Mouse (Mus musculus): ENCODE data around the gene Psip1.
"Not testable (repeated sequence)": the region's sequence is repeated elsewhere in the genome, so short reads cannot be mapped to it uniquely, and the experiment has no call there.

Gene Psip1

DNA sequence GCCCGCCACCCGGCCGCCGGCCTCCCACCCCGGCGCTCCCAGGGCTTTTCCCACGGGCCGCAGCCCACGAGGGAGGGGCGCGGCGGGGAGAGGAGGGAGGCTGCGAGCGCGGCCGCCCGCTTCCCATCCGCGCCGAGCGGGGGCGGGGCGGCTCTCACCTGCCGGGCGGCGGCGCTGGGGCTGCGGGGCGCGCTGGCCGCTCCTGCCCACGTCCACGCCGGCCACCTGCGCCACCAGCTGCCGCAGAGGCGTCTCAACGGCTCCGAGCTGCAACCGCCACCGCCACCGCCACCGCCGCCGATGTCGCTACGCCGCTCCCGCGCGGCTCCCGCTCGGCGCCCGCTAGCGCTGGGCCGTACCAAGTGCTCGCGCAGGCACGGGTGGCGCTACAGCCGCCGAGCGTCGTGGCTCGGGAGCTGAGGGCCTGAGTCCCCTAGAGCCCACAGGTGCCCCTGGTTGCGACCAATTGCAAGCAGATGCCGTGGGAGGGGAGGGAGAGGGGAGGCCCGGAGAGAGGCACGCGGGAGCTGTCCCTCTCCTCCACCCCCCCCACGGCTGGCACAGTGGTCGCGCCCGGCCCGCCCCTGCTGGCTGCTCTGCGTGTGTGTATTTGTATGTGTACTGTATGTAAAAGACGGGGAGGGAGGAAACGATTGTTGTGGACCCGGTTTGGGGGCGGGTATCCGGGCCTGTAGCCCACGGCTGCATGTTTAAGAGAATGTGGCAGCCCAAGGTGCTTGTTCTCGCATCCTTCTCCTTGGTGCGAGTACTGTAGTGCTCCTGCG lies at the start of gene Psip1:
Gene Psip1 (minus strand): TSS at position 343 of the 785 bp plus-strand sequence.
- DNase-seq (ENCODE audit: low spot score): peak; percentile 80

GRCm38 (mm10) chr4:83534024-83534423 lies 47.8 kb upstream of the Psip1 start:
- DNase-seq (ENCODE audit: low spot score): no peak

DNA sequence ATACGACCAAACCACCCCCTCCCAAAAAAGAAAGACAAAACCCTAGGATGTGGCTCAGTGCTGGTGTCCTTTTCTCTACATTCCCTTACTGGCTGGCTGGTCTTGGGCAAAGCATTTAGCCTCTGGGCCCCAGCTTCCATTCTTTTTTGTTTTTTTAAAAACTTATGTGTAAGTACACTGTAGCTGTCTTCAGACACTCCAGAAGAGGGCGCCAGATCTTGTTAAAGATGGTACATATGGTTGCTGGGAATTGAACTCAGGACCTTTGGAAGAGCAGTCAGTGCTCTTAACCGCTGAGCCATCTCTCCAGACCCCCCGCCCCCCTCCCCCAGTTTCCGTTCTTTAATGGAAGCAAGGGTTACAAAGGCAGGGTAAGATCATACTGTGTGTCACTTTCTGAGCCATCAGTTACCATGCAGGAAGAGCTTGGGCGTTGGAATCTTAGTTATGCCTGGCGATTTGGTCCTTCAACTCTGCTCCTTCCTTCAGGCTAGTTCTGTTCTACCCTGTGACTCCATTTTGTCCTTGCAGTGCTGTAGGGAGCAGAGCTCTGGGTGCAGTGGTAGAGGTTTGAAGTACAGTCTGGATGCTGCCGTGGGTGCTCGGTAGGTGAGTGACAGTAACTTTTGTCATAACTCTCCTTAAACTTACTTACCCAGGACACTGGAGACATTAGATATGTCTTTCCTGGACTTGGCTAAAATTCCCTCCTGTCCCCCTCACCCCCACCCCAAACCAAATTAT lies 47.1 kb upstream of the Psip1 start:
- DNase-seq (ENCODE audit: low spot score): no peak

DNA sequence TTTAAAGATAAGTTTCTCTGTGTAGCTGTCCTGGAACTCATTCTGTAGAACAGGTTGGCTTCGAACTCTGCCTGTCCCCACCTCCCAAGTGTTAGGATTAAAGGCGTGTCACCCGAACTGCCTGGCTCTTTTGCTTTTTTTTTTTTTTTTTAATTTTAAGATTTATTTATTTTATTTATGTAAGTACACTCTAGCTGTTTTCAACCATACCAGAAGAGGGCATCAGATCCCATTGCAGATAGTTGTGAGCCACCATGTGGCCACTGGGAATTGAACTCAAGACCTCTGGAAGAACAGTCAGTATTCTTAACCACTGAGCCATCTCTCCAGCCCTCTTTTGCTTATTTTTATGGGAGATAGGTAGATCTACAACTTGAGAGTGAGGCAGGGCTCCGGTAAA lies 43.8 kb upstream of the Psip1 start:
- not testable (repeated sequence) for DNase-seq (ENCODE audit: low spot score)

DNA sequence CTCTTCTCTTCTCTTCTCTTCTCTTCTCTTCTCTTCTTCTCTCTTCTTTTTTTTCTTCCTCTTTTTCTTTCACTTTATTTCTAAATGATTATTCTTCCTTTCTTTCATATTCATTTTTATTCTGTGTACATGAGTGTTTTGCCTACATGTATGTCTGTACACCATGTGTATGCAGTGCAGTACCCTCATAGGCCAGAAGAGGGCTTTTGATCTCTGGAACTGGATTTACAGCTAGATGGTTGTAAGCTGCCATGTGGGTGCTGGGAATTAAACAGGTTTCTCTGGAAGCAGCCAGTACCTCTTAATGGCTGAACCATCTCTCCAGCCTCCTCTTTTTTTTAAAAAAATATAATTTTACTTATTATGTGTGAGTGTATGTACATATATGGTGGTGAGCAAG lies 41.7 kb upstream of the Psip1 start:
- peak; percentile 73 for DNase-seq (ENCODE audit: low spot score)

DNA sequence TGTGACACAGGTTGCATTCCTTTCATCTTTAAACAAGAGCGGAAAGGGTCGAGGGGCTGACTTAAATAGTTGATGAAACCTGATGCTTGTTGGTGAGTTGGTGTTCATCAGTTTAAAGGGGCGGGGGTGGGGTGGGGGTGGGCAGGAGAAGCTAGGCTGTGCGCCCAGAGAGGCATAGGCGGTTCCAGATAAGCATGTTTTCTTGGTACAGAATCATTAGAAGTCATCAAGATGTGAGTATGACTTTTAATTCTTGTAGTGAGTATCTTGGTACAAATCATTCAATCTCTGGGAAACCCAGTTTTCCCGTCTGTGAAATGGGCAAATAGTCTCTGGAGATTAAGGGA lies 40.7 kb upstream of the Psip1 start:
- peak; percentile 16 for DNase-seq (ENCODE audit: low spot score)

- DNase-seq (ENCODE audit: low spot score): peak; percentile 14
Measured at GRCm38 (mm10) chr4:83526270-83526987, 40.2 kb upstream of the Psip1 start.

DNA sequence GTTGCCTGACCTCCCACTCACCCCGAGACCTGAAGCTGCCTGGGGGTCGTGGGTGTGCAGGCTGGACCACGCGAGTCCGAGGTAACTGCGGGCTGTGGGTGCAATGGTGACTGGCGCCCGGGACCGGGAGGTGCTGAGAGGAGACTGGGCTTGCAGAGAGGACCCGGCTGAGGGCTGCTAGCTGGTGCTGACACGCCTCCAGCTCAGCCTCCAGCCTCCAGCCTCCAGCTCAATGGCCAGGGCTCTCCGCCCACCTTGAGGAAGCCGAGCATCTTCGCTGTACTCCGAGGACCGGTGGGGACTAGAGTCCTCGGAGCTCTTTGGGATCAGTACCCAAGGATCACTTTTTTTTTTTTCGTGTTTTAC lies 39.4 kb upstream of the Psip1 start:
- DNase-seq (ENCODE audit: low spot score): peak; percentile 43

DNA sequence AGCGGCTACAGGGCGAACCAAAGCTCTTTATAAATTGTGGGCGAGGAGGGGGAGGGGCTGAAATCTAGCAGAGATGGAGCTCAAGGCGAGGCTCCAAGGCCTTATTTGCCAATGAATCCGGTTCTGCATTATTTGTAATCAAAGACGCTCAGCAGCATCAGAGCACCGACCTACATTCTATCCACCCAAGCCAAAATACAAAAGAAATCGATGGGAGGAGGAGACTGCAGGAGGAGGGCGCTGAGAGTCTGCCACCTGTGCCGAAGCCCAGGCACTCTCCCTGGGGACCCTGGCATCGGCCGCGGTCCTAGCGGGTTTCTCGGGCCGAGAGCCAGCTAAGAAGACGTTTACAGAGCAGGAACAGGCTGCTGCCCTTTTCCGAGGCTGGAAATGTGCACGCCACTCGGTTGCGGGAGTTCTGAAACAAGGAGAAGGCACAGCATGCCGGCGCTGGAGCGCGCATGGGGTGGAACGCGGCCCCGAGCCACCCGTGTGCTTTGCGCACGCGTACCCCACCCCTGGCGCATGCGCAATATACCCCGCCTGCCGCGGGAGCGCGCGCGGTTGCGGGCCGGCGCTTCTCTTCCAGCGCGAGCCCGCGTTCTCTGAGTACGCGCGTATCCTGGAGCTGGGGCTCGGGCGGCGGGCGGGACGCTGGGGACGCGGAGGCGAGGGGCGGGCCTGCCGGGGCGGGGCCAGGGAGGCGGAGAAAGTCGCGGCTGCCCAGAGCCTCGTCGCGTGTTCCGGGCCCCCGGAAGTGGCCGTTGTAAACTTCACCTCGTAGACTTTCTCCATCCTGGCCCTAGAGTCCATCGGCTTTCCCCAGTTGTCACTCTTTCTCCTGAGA lies 38.8 kb upstream of the Psip1 start, which contains the start of gene Ccdc171:
Gene Ccdc171 (plus strand): TSS at position 703 of the 847 bp plus-strand sequence.
- peak; percentile 93 for DNase-seq (ENCODE audit: low spot score)

DNA sequence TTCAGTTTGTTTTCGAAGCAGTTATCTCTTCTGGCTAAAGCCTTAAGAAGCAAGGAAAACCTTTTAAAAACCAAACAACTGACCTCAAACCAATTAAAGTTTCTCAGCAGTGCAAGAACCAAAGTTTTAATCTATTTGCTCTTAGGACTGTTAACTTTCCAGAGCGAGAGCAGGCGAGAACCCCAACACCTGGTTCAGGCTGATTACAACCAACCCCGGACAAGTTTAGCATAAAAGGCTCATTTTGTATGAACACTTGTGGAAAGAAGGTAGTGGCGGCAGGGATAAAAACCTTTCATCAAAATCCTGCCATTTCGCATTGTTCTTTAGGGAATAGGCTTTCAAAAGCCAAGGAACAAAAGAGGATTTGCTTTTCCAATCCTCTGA lies 38.2 kb upstream of the Psip1 start:
- DNase-seq (ENCODE audit: low spot score): no peak

GRCm38 (mm10) chr4:83522066-83522465 lies 35.8 kb upstream of the Psip1 start:
- DNase-seq (ENCODE audit: low spot score): no peak

- peak; percentile 29 for DNase-seq (ENCODE audit: low spot score)
Measured at GRCm38 (mm10) chr4:83520308-83520707, 34.0 kb upstream of the Psip1 start.

DNA sequence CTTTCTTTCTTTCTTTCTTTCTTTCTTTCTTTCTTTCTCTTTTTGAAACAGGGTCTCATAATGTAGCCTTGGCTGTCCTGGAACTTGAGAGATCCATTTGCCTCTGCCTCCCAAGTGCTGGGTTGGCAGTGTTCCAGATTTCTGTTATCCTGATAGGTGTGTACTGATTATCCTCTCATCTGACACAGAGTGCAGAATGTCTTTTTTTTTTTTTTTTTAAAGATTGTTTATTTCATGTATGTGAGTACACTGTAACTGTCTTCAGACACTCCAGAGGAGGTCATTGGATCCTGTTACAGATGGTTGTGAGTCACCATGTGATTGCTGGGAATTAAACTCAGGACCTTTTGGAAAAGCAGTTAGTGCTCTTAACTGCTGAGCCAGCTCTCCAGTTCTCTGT lies 33.5 kb upstream of the Psip1 start:
- no peak for DNase-seq (ENCODE audit: low spot score)

DNA sequence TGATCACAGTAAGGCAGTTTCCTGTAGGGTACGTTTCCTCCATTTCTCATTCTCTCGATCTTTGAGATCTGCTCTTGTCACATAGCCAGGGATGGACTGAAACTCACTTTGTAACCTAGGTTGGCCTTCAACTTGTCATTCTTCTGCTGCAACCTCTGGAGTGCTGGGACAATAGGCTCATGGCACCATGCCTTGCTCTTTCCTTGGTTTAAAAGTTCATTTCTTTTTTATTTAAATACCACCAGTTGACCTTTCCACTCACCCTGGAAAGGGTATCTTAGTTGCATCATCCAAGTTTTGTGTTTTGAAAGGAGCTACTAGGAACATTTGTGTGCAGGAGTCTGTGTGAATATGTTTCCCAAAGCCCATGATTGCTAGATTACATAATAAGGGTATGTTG lies 32.9 kb upstream of the Psip1 start:
- DNase-seq (ENCODE audit: low spot score): no peak

- DNase-seq (ENCODE audit: low spot score): not testable (repeated sequence)
Measured at GRCm38 (mm10) chr4:83516144-83516543, 29.9 kb upstream of the Psip1 start.

DNA sequence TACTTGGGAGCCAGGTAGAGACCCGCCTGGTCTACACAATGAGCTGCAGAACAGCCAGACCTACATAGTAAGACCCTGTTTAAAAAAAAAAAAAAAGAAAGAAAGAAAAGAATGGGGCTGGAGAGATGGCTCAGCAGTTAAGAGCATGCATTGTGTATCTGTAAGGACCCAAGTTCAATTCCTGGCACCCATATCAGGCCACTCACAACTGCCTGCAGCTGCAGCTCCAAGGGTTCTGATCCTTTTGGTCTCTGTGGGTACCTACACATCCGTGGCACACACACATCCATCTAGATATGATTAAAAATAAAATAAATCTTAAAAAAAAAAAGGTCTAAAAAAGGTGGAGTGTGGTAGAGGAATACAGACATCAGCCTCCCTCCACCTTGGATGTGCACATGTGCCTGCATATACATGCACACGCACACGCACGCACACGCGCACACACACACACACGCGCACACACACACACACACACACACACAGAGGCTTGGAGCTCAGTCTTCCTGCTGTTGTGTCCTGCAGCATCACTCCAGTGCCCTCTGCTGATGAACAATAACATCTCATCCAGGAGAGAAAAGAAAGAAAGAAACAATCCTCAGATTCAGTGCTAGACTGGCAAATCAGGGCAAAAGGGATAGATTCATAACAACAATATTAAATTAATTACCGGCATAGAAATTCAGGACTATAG lies 28.9 kb upstream of the Psip1 start:
- no peak for DNase-seq (ENCODE audit: low spot score)

- no peak for DNase-seq (ENCODE audit: low spot score)
Measured at GRCm38 (mm10) chr4:83514183-83514582, 27.9 kb upstream of the Psip1 start.

GRCm38 (mm10) chr4:83512644-83513043 lies 26.4 kb upstream of the Psip1 start:
- no peak for DNase-seq (ENCODE audit: low spot score)

GRCm38 (mm10) chr4:83512217-83512616 lies 26.0 kb upstream of the Psip1 start:
- DNase-seq (ENCODE audit: low spot score): no peak

GRCm38 (mm10) chr4:83511083-83511482 lies 24.8 kb upstream of the Psip1 start:
- DNase-seq (ENCODE audit: low spot score): no peak

DNA sequence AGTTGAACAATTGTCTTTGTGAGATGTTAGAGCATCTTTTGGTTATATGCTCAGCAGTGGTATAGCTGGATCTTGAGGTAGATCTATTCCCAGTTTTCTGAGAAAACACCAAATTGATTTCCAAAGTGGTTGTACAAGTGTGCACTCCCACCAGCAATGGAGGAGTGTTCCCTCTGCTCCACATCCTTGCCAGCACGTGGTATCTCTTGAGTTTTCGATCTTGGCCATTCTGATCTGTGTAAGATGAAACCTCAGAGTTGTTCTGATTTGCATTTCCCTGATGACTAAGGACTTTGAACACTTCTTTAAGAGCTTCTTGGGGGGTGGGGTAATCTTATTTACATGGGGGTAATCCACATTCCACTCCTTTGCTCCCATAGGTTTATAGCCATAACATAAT lies 23.3 kb upstream of the Psip1 start:
- no peak for DNase-seq (ENCODE audit: low spot score)
